Comparison of ENCODE assay signal across 8 mouse cellular contexts in genomic region chr3:26153036-26153741, GRCm38 (mm10).
A peak's percentile ranks its signal among the peaks of the same experiment; 100 is the strongest.
DNase-seq lines count a peak whose midpoint lies in the region; ATAC-seq and TF ChIP-seq lines count a peak whose summit lies in the region.

No protein-coding gene starts in this region.

- H3K9me3 ChIP-seq in lung, embryonic 14.5 days (ENCODE audit: low read depth, low read length): no peaks in the 10 kb centered on the region
- H3K9me3 ChIP-seq in heart, embryonic 14.5 days (ENCODE audit: control insufficient read depth, low read length): no peaks in the 10 kb centered on the region

- no peaks in the 10 kb centered on the region for H3K79me2 ChIP-seq in myocyte (ENCODE audit: control insufficient read depth, insufficient read depth)

- under 1% methylated on average over 31 of the region's 31 CpGs for WGBS in lung, embryonic 14.5 days
- WGBS in heart, embryonic 14.5 days: under 1% methylated on average over 31 of the region's 31 CpGs

- H3K4me3 ChIP-seq in lung, embryonic 14.5 days (ENCODE audit: low read depth, low read length): peak overlapping the region; percentile 49
- peak overlapping the region; percentile 47 to 54 for H3K4me3 ChIP-seq in heart, embryonic 14.5 days (ENCODE audit: control insufficient read depth in 1 of 2, insufficient read depth in 1 of 2, low read depth in 1 of 2, low read length in 2 of 2)
- no peak overlapping the region for H3K4me3 ChIP-seq in myocyte

- peak; percentile 43; the same call in 1 of the 2 replicates for ATAC-seq in lung, embryonic 14.5 days (ENCODE audit: insufficient read depth)
- ATAC-seq in heart, embryonic 14.5 days (ENCODE audit: insufficient number of reproducible peaks, insufficient read depth, low FRiP score, low read depth): no peak
- ATAC-seq in inflammation-experienced regulatory T-cells, adult 6 months: no peak

- peak; percentile 27 for DNase-seq in lung, embryonic 14.5 days
- DNase-seq in lung, postnatal 25 days (ENCODE audit: low spot score): no peak
- DNase-seq in cerebellum, postnatal 25 days: peak; percentile 53 to 61
- DNase-seq in layer of hippocampus, postnatal 14 days (ENCODE audit: low spot score in 2 of 2): peak; percentile 51
- no peak for DNase-seq in thymus, postnatal 10 days (ENCODE audit: low spot score in 2 of 2)

- H3K4me1 ChIP-seq in lung, embryonic 14.5 days (ENCODE audit: insufficient read depth): no peaks in the 10 kb centered on the region
- peaks cover 0 to 8% of the 10 kb centered on the region in 2 experiments; a peak in 2 of 4 replicates for H3K4me1 ChIP-seq in heart, embryonic 14.5 days (ENCODE audit: control insufficient read depth in 2 of 2, insufficient read depth in 2 of 2, low read length in 2 of 2)

- H3K9ac ChIP-seq in lung, embryonic 14.5 days: peak overlapping the region; percentile 34
- H3K9ac ChIP-seq in heart, embryonic 14.5 days (ENCODE audit: low read length): peak overlapping the region; percentile 61

- no peaks in the 10 kb centered on the region for H3K36me3 ChIP-seq in lung, embryonic 14.5 days (ENCODE audit: insufficient read depth)
- H3K36me3 ChIP-seq in heart, embryonic 14.5 days (ENCODE audit: control insufficient read depth, insufficient read depth, low read length): no peaks in the 10 kb centered on the region
- H3K36me3 ChIP-seq in myocyte (ENCODE audit: control insufficient read depth, insufficient read depth): no peaks in the 10 kb centered on the region

- no peak for TF ChIP-seq POLR2A in myocyte (IDR thresholded peaks at IDR 0.05; ENCODE audit: insufficient read length, low read depth)

- peak overlapping the region; percentile 85 for H3K4me2 ChIP-seq in lung, embryonic 14.5 days
- peak overlapping the region; percentile 95 for H3K4me2 ChIP-seq in heart, embryonic 14.5 days (ENCODE audit: low read length)
- H3K4me2 ChIP-seq in myocyte (ENCODE audit: low read depth): peak overlapping the region; percentile 45

- TF ChIP-seq CTCF in lung, embryonic 14.5 days (IDR thresholded peaks at IDR 0.05; ENCODE audit: low read depth): no peak

- no peaks in the 10 kb centered on the region for H3K27me3 ChIP-seq in lung, embryonic 14.5 days (ENCODE audit: insufficient read depth, low read length)
- peaks cover 8% of the 10 kb centered on the region for H3K27me3 ChIP-seq in heart, embryonic 14.5 days (ENCODE audit: control insufficient read depth, insufficient read depth, low read length)
- H3K27me3 ChIP-seq in myocyte (ENCODE audit: control insufficient read depth, insufficient read depth, insufficient read length): no peaks in the 10 kb centered on the region

- no peak overlapping the region for H3ac ChIP-seq in myocyte (ENCODE audit: control insufficient read depth, insufficient read length)

- H3K27ac ChIP-seq in lung, embryonic 14.5 days (ENCODE audit: low read depth): no peak overlapping the region
- H3K27ac ChIP-seq in heart, embryonic 14.5 days (replicated peaks in 1 of 2; ENCODE audit: control insufficient read depth in 1 of 2, insufficient read depth in 1 of 2, low read depth in 2 of 2, low read length in 2 of 2): no peak overlapping the region

TF ChIP-seq in myocyte, 11 proteins besides CTCF, POLR2A, EP300 and RAD21:
- TF ChIP-seq E2F4 (IDR thresholded peaks at IDR 0.05; ENCODE audit: insufficient read depth) (no peak), POLR2AphosphoS2 (IDR thresholded peaks at IDR 0.05; ENCODE audit: insufficient read length, low read depth) (no peak), TCF3 (IDR thresholded peaks at IDR 0.05; ENCODE audit: insufficient read length, low read depth) (no peak), REST (IDR thresholded peaks at IDR 0.05; ENCODE audit: insufficient read depth, insufficient read length) (no peak), SRF (IDR thresholded peaks at IDR 0.05; ENCODE audit: control insufficient read depth, insufficient read length, low read depth) (no peak)
TF ChIP-seq in myocyte: peak in this region for 0.

Comparison
In these comparisons a context has a peak if more than half of its experiments do, and no peak if none do; other contexts are left out.
1. DNase-seq: peak in lung, embryonic 14.5 days (single experiment), cerebellum, postnatal 25 days (2 of 2) and layer of hippocampus, postnatal 14 days (2 of 2); none in lung, postnatal 25 days (single experiment) and thymus, postnatal 10 days (0 of 2).
2. H3K4me2 ChIP-seq: peak in every context shown above with its lines; median percentile 95 in heart, embryonic 14.5 days; 85 in lung, embryonic 14.5 days; 45 in myocyte.